Mouse (Mus musculus): ENCODE data around the gene Ubfd1. TPM values are rescaled to one million over a fixed set of nuclear protein-coding genes. Genes with fewer than 3 reads are reported as not detected.
"Not testable (repeated sequence)": the region's sequence is repeated elsewhere in the genome, so short reads cannot be mapped to it uniquely, and the experiment has no call there.

Gene Ubfd1
- total RNA-seq, 2 experiments from 2014 or later: 20.2 to 21.3 TPM

GRCm38 (mm10) chr7:122079798-122080554, 13.0 kb downstream of the Ubfd1 start:
- intact Hi-C loops (cut with DNase I): loop anchor here (5.0 kb wide), 1 partner anchor 1423 kb away; no protein-coding TSS in a partner anchor
- DNase-seq: no peak

- no peak for DNase-seq
- intact Hi-C loops (cut with DNase I): no loop called here
Observed at GRCm38 (mm10) chr7:122081071-122081470, 14.1 kb downstream of the Ubfd1 start.

DNA sequence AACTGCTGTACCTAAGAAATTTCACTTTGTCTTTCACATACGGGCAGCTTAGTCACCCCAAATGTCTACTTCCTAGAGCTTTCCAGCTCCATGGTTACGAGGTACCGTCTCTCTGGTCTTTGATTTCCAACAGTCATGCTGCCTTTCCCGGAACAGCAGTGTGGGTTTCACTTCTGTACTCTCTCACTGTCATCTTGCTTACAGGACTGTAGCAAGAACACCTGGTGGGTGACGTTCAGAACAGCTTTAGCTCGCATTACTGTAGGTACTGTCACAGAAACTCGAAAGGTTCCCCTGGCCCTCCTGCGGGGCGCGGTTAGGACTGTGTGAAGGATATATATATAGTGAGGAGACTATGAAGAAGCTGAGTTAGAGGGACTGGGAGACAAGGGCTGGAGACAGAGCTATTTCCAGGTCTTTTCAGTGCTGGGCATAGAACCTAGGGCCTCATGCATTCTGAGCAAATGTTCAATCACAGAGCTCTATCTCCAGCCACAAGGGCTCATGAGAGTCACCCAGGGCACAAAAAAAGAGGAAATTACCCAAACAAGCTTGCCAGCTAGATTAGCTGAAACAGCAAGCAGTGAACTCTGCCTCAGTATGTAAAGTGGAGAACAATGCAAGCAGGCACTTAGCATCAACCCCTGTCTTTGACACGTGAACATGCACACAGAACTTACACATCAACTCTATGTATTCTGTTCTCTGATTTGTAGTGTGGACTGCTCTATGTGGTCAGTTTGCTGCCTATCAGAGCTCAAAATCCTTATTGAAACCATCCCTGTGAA, 20.4 kb downstream of the Ubfd1 start:
- intact Hi-C loops (cut with DNase I): no loop called here
- no peak for DNase-seq

DNA sequence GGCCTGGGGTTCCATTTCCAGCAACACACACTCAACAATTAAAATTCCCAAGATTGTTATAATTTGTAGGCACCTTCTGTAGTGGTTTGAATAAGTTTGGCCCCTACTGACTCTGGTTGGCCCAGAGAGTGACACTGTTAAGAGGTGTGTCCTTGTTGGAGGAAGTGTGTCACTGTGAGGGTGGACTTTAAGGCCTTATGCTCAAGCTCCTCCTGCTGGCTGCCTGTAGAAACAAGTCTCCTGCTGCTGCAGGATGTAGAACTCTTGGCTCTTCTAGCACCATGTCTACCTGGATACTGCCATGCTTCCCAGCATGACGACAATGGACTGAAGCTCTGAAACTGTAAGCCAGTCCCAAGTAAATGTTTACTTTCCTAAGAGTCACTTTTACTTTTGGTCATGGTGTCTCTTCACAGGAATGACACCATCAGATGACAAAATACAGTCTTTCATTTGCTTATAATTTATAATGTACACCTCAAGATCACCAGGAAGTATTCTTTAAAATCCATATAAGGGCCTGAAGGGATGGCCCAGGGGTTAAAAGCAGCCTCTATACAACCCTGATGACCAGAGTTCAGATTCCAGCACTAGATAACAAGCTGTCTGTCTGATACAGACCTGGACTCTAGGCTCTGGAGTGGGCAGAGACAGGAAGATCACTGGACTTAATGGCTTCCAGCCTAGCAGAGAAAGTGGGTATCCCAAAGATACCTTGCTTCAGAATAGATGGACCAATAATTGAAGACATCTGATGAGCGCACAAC, 27.8 kb downstream of the Ubfd1 start:
- no peak for DNase-seq
- intact Hi-C loops (cut with DNase I): no loop called here

GRCm38 (mm10) chr7:122098009-122098408, 31.0 kb downstream of the Ubfd1 start:
- DNase-seq: no peak
- intact Hi-C loops (cut with DNase I): no loop called here

DNA sequence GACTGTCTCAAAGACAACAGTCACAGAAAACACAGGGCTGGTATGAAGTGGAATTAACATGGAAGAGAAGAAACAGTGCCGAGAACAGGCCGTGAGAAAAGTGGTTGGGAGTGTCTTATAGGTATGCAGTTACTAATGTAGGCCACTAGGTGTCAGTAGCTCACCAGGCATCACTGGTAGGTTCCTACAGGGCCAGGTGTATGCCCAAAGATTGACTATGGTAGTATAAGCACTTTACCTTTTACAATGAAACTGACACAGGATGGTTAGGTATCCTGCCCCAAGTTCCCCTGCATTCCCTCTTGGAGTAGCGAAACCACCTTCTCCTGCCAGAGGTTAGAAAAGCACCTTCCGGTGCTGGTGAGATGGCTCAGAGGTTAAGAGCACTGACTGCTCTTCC, 32.2 kb downstream of the Ubfd1 start:
- no peak for DNase-seq
- intact Hi-C loops (cut with DNase I): no loop called here

GRCm38 (mm10) chr7:122101014-122101746, 34.2 kb downstream of the Ubfd1 start:
- intact Hi-C loops (cut with DNase I); DNase-seq: not testable (repeated sequence)

DNA sequence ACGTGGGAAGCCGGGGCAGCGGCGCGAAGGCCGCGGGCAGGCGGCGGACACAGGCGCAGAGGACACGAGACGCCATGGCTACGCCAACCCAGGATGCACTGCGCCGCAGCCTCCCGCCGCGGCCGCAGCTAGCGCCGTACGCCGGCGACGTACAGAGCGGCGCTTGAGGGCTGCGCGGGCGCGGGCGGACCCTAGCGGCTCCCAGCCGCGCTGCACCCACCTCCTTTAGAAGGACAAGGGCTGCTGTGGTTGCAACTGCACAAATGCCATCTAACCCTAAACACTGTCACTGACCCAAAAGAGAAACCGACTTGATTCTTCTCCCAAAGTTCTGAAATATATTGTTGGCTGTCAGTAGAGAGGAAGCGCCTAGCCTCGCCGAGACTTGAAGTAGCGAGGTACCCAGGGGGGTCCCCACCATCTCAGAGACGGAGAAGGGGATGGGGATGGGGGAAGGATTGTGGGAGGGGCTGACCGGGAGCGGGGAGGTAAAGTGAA, 34.8 kb downstream of the Ubfd1 start, which contains the start of gene Ndufab1:
TSS of gene Ndufab1 (minus strand) at position 140 of the 498 bp plus-strand sequence.
- intact Hi-C loops (cut with DNase I): no loop called here

GRCm38 (mm10) chr7:122108206-122108605, 41.2 kb downstream of the Ubfd1 start:
- intact Hi-C loops (cut with DNase I): no loop called here
- DNase-seq: no peak

More for the DNA sequence above, 34.8 kb downstream of the Ubfd1 start, which contains the start of gene Ndufab1:
- DNase-seq: peak; percentile 76 to 79

- DNase-seq: no peak
- intact Hi-C loops (cut with DNase I): no loop called here
Observed at GRCm38 (mm10) chr7:122123518-122123917, 56.5 kb downstream of the Ubfd1 start.

- intact Hi-C loops (cut with DNase I): no loop called here
- DNase-seq: no peak
Observed at GRCm38 (mm10) chr7:122125636-122126035, 58.7 kb downstream of the Ubfd1 start.

DNA sequence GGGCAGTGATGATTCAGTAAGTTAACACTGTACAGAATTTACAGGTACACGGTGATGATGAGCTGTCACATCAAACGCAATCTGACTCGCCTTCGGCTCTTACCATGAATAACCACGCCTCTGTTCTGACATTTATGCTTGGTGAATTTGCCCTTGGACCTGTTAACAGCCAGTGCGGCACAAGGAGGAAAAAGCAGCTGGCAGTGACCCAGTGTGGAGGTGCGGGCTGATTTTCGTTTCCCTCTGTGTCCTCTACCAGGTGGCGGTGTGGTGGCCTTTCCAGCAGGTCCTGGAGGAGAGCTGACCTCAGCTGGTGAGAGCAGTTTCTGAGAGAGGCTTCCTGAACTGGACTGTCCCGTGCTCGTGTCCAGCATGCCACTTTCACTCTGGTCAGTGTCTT, 60.0 kb downstream of the Ubfd1 start:
- DNase-seq: no peak
- intact Hi-C loops (cut with DNase I): no loop called here

Other genes with a start within 250 kb of the Ubfd1 start
- gene Scnn1b, start 202.1 kb upstream of the Ubfd1 start, total RNA-seq (2021): not detected
- 10 to 100 TPM in 1 of 2 experiments, 1 to 10 TPM in 1; 9.4 to 11.1 TPM for gene Cog7, start 85.5 kb upstream of the Ubfd1 start, total RNA-seq (2021)
- gene Gga2, start 46.0 kb upstream of the Ubfd1 start, total RNA-seq (2021): 10 to 100 TPM; 12.9 to 14.0 TPM
- 1 to 10 TPM; 6.8 to 7.0 TPM for gene Ears2, start 88 bp downstream of the Ubfd1 start, total RNA-seq (2021)
- gene Ndufab1, start 34.7 kb downstream of the Ubfd1 start, total RNA-seq (2021): 100 to 1,000 TPM; 638 to 657 TPM
- gene Palb2, start 65.8 kb downstream of the Ubfd1 start, total RNA-seq (2021): under 1 TPM; 0.23 to 0.39 TPM
- gene Dctn5, start 65.9 kb downstream of the Ubfd1 start, total RNA-seq (2021): 10 to 100 TPM; 15.1 to 16.6 TPM
- under 1 TPM; 0.44 to 0.54 TPM for gene Plk1, start 92.3 kb downstream of the Ubfd1 start, total RNA-seq (2021)
- not detected for gene Ern2, start 119.0 kb downstream of the Ubfd1 start, total RNA-seq (2021)
- 1 to 10 TPM; 4.5 to 5.3 TPM for gene Chp2, start 152.3 kb downstream of the Ubfd1 start, total RNA-seq (2021)
- 1 to 10 TPM; 1.4 to 1.8 TPM for gene Prkcb, start 221.6 kb downstream of the Ubfd1 start, total RNA-seq (2021)